Mouse (Mus musculus): Measurements from ENCODE around the gene Emg1. TPM values are rescaled to one million over a fixed set of nuclear protein-coding genes. Genes with fewer than 3 reads are reported as not detected.

The Emg1 gene
- polyA plus RNA-seq, 1 experiment from 2014 or later = 201 TPM

DNA sequence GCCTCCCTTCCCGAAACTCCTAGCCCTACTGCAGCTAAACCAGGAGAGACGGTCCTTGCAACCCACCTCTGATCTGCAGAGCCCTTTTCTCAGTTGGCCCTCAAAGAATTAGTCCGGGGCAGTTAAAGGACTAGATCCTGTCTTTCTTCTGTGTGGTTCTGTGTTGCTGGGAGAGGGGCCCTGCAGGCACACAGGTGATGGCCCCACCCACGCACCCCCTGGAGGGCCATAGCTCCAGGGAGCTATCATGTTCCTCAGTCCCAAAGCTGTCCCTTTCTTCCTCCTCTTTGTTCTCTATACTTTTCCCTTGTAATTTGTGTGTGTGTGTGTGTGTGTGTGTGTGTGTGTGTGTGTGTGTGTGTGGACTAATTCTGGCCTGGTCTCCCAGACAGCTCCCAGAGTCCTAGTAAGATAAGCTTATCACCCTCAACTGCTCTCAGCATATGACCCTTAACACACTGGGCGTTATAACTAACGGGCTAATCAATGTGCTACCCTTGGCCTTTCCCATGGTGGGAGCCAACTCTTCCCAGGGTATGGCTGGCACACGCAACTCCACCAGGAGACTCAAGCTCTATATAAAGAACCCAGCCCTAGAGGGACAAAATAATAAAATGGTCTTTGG lies 7.5 kb upstream of the Emg1 start:
- Histone ChIP-seq H3K27ac (no peak overlapping the region), H3K36me3 (peaks cover 36% of the 10 kb centered on the region), H3K9ac (peak overlapping the region; percentile 61), H3K9me3 (no peaks in the 10 kb centered on the region), H3K4me1 (no peaks in the 10 kb centered on the region), H3K4me2 (replicated peaks) (peak overlapping the region; percentile 36), H3K27me3 (no peaks in the 10 kb centered on the region), H3K4me3 (peak overlapping the region; percentile 28; the same call in 1 of the 2 replicates)
- ATAC-seq (ENCODE audit: low FRiP score, low read depth) = no peak
- WGBS = 61% methylated on average over 7 of the region's 7 CpGs

DNA sequence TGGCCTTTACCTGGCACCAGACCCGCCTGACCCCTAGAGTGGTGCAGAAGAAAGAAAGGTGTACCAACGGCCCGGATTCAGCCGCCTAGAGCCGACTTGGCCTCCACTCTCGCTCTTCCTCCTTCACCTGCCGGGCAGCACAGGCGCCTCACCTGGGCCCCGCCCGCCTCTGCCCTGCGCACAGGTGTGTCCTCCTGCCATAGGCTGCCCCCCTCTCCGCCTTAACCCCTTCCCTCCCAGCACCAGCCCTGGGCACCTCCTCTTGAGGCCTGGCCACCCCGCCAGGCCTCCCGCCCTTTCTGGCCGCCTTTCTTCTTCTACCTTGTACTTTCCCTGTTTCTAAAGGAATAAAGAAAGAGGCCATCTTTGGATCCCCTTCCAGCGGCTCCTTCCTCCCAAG lies 6.7 kb upstream of the Emg1 start:
- H3K9ac ChIP-seq = peak overlapping the region; percentile 61
- H3K27ac ChIP-seq = no peak overlapping the region
- 60% methylated on average over 16 of the region's 16 CpGs for WGBS
- no peak for ATAC-seq (ENCODE audit: low FRiP score, low read depth)
- H3K4me3 ChIP-seq = peak overlapping the region; percentile 28
- H3K27me3 ChIP-seq = no peaks in the 10 kb centered on the region
- H3K36me3 ChIP-seq = peaks cover 43% of the 10 kb centered on the region
- peak overlapping the region; percentile 44 for H3K4me2 ChIP-seq (replicated peaks)
- peaks cover 7% of the 10 kb centered on the region for H3K4me1 ChIP-seq
- H3K9me3 ChIP-seq = no peaks in the 10 kb centered on the region

DNA sequence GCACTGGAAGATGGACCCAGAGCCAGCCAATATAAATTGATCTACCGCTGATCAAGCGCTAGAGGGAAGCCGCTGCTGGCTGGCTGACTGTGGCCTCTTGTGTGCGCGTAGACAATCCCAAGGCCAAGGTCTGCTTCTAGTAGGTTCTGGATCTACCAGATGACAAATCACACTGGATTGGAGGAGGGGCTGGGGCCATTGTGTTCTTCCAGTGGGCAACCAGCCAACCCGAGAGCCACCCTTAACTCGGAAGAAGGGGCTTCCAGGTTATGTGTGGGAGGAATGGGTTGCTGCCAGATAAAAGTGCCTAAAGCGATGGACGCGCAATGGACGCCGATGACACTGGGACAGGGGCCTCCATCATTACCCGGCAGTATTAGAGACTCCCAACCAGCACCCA lies 6.0 kb upstream of the Emg1 start:
- Histone ChIP-seq H3K9me3 (no peaks in the 10 kb centered on the region), H3K27ac (no peak overlapping the region), H3K9ac (no peak overlapping the region; the same call in 1 of the 2 replicates), H3K4me3 (peak overlapping the region; percentile 28), H3K4me1 (peaks cover 14% of the 10 kb centered on the region), H3K4me2 (replicated peaks) (peak overlapping the region; percentile 44), H3K27me3 (no peaks in the 10 kb centered on the region), H3K36me3 (peaks cover 43% of the 10 kb centered on the region)
- ATAC-seq (ENCODE audit: low FRiP score, low read depth) = no peak
- 72% methylated on average over 13 of the region's 13 CpGs for WGBS

DNA sequence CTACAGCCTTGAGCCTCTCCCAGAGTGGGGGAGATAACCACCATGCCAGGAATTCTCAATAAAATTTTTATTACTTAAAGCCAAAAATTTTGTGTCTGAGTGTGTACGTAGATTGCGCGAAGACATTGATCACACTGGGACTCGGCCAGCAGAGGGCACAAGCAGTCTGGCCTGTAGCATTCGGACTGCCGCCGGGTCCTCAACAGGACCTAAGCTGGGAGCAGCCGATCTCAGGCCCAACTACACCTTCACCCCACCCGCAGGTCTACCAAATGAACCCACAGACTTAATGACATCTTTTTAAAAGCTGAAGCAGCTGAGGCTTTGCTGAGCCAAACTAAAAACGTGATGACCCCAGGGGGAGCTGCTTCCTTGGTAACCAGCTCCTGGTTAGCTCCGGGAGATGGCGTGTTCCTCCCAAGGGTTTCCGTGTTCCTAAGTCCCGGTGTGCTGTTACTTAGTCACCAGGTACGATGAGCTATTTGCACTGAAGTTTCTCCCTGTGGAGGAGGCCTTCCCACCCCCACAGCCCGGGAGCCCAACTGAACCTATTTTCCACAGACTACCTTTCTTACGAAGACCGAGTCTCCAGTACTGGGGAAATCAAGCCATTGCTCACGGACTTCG lies 5.0 kb upstream of the Emg1 start:
- Histone ChIP-seq H3K9ac (no peak overlapping the region), H3K4me3 (no peak overlapping the region), H3K27ac (no peak overlapping the region; the same call in 1 of the 2 replicates)

DNA sequence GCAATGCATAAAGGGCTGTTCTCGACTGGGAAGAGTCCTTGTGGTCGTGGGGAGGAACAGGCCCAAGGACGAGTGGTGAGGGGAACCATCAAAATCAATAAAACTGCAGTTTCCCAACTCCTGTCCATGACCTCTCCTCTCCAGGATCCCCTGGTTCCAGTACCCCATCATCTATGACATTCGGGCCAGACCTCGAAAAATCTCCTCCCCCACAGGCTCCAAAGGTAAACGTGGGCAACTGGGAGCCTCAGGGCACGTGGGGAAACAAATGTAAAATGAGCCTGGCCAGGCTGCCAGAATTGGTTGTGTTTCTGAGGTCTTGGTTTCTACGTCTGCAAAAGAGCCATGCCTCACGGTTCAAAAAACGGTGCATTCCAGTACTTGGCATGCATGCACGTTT lies 940 bp upstream of the Emg1 start:
- no peak for ATAC-seq (ENCODE audit: low FRiP score, low read depth)
- Histone ChIP-seq H3K27ac (0 out of 2 replicates have a peak overlapping the region, but pooled peaks have one; percentile 90), H3K9ac (peak overlapping the region; percentile 97), H3K9me3 (no peaks in the 10 kb centered on the region), H3K4me3 (peak overlapping the region; percentile 99), H3K36me3 (peaks cover 61% of the 10 kb centered on the region), H3K4me1 (peaks cover 39% of the 10 kb centered on the region), H3K4me2 (replicated peaks) (peak overlapping the region; percentile 90), H3K27me3 (no peaks in the 10 kb centered on the region)
- WGBS = 16% methylated on average over 11 of the region's 11 CpGs

More for the DNA sequence above, 5.0 kb upstream of the Emg1 start:
- no peak for ATAC-seq (ENCODE audit: low FRiP score, low read depth)
- H3K36me3 ChIP-seq = peaks cover 43% of the 10 kb centered on the region
- WGBS = 70% methylated on average over 20 of the region's 20 CpGs
- H3K9me3 ChIP-seq = no peaks in the 10 kb centered on the region
- H3K4me1 ChIP-seq = peaks cover 16% of the 10 kb centered on the region
- H3K27me3 ChIP-seq = no peaks in the 10 kb centered on the region
- H3K4me2 ChIP-seq (replicated peaks) = 0 out of 2 replicates have a peak overlapping the region, but pooled peaks have one; percentile 14

DNA sequence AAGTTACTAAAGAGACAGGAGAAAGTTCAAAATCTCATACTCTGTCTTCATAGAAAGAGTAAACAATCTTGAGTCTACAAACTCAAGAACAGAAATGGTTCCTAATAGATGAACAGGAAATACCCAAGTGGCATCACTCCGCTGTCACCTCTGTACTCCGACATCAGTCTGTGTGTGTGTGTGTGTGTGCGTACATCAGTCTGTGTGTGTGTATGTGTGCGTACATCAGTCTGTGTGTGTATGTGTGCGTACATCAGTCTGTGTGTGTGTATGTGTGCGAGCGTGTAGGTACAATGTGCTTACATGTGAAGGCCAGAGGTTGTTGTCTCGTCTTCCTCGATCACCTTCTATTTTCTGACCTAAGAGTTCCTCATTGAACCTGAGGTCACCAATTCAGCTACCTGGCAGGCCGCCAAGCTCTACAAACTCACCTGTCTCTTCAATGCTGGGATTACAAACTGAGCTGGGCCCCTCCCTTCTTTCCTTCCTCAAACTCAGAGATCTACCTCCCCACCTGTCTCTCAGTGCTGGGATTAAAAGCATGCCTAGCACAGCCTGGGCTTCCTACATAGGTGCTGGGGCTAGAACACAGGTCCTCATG lies 3.6 kb downstream of the Emg1 start:
- ATAC-seq (ENCODE audit: low FRiP score, low read depth) = no peak
- Histone ChIP-seq H3K9me3 (no peaks in the 10 kb centered on the region), H3K27me3 (no peaks in the 10 kb centered on the region), H3K4me3 (no peak overlapping the region), H3K27ac (no peak overlapping the region), H3K36me3 (peaks cover 62% of the 10 kb centered on the region), H3K4me2 (replicated peaks) (no peak overlapping the region), H3K9ac (no peak overlapping the region), H3K4me1 (peaks cover 29% of the 10 kb centered on the region)
- 93% methylated on average over 10 of the region's 10 CpGs for WGBS

DNA sequence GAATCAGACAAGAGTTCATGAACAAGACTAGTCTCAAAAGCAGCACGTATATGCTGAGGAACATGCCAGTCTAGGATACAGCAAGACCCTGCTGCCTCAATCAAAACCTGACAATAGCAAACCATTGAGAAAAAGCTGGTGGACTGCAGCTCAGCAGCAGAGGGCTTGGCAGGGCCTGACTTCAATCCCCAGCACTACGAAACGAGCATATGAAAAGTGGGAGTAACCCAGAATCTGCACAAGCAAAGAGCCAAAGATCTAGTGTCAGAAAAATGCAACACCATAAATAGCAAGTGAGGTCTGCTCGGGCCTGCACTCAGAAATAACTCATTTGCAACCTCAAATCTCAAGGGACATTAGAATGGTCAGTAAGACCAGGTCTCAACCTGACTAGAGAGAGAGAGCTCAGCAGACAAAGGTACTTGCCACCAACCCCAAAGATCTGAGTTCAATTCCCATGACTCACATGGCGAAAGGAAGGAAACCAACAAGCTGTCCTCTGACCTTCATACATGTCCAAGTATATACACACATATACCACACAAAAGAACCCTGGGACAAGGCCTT lies 5.8 kb downstream of the Emg1 start:
- H3K36me3 ChIP-seq = peaks cover 84% of the 10 kb centered on the region
- no peaks in the 10 kb centered on the region for H3K9me3 ChIP-seq
- no peak overlapping the region for H3K27ac ChIP-seq
- H3K4me3 ChIP-seq = no peak overlapping the region
- H3K4me1 ChIP-seq = peaks cover 22% of the 10 kb centered on the region
- no peaks in the 10 kb centered on the region for H3K27me3 ChIP-seq
- no peak overlapping the region for H3K4me2 ChIP-seq (replicated peaks)
- 84% methylated on average over 5 of the region's 5 CpGs for WGBS
- ATAC-seq (ENCODE audit: low FRiP score, low read depth) = no peak
- H3K9ac ChIP-seq = no peak overlapping the region

DNA sequence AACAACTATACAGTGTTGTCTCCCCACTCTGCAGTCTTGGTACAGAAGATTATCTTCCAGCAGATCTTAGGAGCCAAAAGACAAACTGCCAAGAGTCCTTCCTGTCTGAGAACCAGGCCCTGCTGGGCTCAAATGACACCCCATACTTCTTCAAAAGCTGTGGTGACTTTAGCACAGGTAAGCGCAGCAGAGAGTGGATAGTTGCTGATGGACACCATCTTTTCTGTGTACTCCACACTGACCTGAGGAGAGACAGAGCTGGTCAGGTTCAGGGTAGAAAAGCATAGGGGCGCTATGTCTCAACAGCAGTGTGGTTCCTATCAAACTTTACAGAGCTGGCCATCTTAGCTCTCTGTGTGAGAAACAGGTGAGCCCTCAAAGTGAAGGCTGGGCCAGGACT lies 7.6 kb downstream of the Emg1 start:
- ATAC-seq (ENCODE audit: low FRiP score, low read depth) = no peak
- no peaks in the 10 kb centered on the region for H3K9me3 ChIP-seq
- no peak overlapping the region for H3K4me3 ChIP-seq
- no peak overlapping the region for H3K4me2 ChIP-seq (replicated peaks)
- 0 out of 2 replicates have a peak, but pooled peaks cover 4% of the 10 kb centered on the region for H3K4me1 ChIP-seq
- WGBS = 95% methylated on average over 2 of the region's 2 CpGs
- peaks cover 95% of the 10 kb centered on the region for H3K36me3 ChIP-seq
- no peaks in the 10 kb centered on the region for H3K27me3 ChIP-seq
- H3K9ac ChIP-seq = no peak overlapping the region
- H3K27ac ChIP-seq = no peak overlapping the region

DNA sequence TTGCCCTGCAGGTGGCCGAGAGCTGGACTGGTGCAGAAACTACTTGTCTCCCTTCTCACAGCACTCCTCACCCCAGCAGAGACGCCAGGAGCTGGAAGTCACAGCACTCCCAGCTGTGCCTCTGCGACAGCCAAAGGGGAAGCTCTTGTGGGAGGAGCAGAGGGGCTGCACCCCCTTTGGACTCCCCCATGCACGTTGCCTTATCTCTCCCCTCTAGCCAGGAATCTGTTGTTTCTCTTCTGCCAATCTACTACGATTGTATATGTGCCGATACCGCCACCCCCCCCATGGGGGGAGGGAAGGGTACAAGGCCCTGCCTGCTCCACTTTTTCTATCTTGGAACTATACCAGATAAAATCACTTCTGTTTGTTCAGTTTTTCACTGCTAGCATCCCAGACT lies 8.2 kb downstream of the Emg1 start:
- H3K9ac ChIP-seq = no peak overlapping the region
- H3K27me3 ChIP-seq = no peaks in the 10 kb centered on the region
- no peak for ATAC-seq (ENCODE audit: low FRiP score, low read depth)
- H3K4me2 ChIP-seq (replicated peaks) = no peak overlapping the region
- H3K4me3 ChIP-seq = no peak overlapping the region
- no peak overlapping the region for H3K27ac ChIP-seq
- peaks cover 97% of the 10 kb centered on the region for H3K36me3 ChIP-seq
- WGBS = 89% methylated on average over 7 of the region's 7 CpGs
- H3K9me3 ChIP-seq = no peaks in the 10 kb centered on the region
- no peaks in the 10 kb centered on the region for H3K4me1 ChIP-seq

DNA sequence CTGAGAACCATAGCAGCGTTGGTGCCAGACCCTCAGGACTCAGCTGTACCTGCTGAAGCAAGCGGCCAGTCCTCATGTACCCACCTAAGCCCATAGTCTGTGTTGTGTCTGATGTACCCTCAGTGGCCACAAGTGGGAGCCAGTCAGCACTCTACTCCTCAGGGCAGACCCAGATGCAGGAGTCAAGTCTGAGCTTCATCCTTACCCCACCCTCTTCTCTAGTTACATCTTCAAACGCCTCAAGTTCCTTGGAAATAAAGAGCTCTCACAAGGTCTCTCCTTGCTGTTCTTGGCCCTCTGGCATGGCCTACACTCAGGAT lies 9.2 kb downstream of the Emg1 start:
- no peak overlapping the region for H3K4me2 ChIP-seq (replicated peaks)
- H3K27ac ChIP-seq = no peak overlapping the region
- no peaks in the 10 kb centered on the region for H3K9me3 ChIP-seq
- H3K4me3 ChIP-seq = no peak overlapping the region
- no peak overlapping the region for H3K9ac ChIP-seq
- no peaks in the 10 kb centered on the region for H3K4me1 ChIP-seq
- H3K36me3 ChIP-seq = peaks cover 93% of the 10 kb centered on the region
- 53% methylated on average over 3 of the region's 3 CpGs for WGBS
- no peaks in the 10 kb centered on the region for H3K27me3 ChIP-seq
- ATAC-seq (ENCODE audit: low FRiP score, low read depth) = peak; percentile 66; the same call in 1 of the 2 replicates

DNA sequence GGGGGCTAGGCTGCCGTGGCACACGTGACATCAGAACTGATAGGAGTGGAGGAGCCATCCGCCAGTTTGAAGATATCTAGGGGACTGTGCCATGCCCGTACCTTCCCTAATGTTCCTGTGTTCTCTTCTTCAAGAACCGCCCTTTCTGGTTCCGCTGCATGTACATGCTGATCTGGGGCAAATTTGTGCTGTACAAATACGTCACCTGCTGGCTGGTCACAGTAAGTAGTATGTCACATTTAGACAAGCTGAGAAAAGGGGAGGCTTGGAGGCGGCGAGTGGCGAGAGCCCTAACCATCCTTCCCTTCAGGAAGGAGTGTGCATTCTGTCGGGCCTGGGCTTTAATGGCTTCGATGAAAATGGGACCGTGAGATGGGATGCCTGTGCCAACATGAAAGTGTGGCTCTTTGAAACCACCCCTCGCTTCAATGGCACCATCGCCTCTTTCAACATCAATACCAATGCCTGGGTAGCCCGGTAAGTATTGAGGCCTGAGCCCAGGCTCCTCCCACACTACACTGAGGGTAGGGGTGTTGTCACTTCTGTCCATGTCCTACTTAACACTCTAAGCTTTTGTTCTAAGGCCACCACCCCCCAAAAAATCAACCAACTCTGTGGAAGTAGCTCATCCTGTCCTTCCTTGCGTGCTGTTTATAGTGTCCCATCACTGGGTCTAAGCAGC lies 9.7 kb downstream of the Emg1 start:
- H3K27me3 ChIP-seq = no peaks in the 10 kb centered on the region
- H3K4me1 ChIP-seq = no peaks in the 10 kb centered on the region
- H3K9me3 ChIP-seq = no peaks in the 10 kb centered on the region
- no peak overlapping the region for H3K27ac ChIP-seq
- no peak overlapping the region for H3K4me3 ChIP-seq
- H3K4me2 ChIP-seq (replicated peaks) = no peak overlapping the region
- no peak for ATAC-seq (ENCODE audit: low FRiP score, low read depth)
- H3K9ac ChIP-seq = no peak overlapping the region
- peaks cover 88% of the 10 kb centered on the region for H3K36me3 ChIP-seq
- 93% methylated on average over 17 of the region's 17 CpGs for WGBS

DNA sequence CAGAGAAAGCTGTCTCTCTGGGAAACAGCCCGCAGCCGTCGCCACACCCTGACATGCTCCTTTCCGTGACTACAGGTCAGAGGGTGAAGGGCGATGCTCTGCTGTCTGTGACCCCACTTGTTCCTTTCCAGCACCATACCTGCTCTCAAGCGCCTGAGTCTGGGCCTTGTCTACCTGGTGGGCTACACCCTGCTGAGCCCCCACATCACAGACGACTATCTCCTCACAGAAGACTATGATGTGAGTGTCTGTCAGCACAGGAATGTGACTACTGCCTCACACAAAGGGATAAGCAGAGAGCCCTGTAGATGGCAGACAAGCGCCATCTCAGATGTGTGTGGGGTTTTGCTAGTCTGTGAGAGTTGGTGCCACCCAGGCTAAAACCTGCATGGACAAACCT lies 10.6 kb downstream of the Emg1 start:
- H3K27ac ChIP-seq = no peak overlapping the region
- H3K4me3 ChIP-seq = no peak overlapping the region
- ATAC-seq (ENCODE audit: low FRiP score, low read depth) = no peak
- no peak overlapping the region for H3K4me2 ChIP-seq (replicated peaks)
- no peak overlapping the region for H3K9ac ChIP-seq
- H3K27me3 ChIP-seq = no peaks in the 10 kb centered on the region
- H3K36me3 ChIP-seq = peaks cover 80% of the 10 kb centered on the region
- H3K4me1 ChIP-seq = no peaks in the 10 kb centered on the region
- 82% methylated on average over 8 of the region's 8 CpGs for WGBS
- no peaks in the 10 kb centered on the region for H3K9me3 ChIP-seq

All from limb, embryonic 13.5 days (tissue).